Mouse (Mus musculus) hindlimb bud, embryonic 11.5 days (tissue): Measurements from ENCODE around the gene Ccdc65.

Experiments
- DNase-seq: peaks from one replicate; pipeline ENCODE4 v3.0.0-alpha.2; 2012; ENCODE audit warnings: low read depth, low spot score; ENCODE audit errors: extremely low spot score

Ccdc65 gene

DNA sequence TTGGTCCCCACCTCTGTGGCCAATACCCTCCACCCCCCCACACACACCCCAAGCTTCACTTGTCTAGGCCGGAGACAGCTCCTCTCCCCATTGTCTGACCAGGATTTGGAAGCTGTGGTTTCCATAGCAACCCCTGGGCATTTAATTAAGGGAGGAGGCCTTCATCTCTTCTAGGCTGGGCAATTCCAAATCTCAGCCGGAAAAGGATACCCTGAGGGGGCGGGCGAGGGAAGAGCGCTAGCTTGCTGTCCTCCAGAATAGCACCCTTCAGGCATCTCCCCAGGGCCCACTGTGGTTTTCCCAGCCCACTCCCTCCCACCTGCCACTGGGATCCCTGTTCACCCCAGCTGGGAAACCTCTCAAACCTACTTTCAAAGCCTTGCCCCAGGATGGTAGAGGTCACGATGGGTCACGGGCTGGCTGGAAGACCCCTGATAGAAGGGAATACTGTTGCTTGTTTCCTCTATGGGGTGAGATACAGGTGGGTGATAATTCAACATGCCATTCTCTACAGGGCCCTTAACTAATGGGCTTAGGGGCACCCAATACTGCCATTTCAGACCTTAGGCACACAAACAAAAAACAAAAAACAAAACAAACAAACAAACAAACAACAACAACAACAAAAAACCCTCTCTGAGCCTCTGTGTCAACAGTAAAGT, 16.4 kb upstream of the Ccdc65 start:
- no peak for DNase-seq

DNA sequence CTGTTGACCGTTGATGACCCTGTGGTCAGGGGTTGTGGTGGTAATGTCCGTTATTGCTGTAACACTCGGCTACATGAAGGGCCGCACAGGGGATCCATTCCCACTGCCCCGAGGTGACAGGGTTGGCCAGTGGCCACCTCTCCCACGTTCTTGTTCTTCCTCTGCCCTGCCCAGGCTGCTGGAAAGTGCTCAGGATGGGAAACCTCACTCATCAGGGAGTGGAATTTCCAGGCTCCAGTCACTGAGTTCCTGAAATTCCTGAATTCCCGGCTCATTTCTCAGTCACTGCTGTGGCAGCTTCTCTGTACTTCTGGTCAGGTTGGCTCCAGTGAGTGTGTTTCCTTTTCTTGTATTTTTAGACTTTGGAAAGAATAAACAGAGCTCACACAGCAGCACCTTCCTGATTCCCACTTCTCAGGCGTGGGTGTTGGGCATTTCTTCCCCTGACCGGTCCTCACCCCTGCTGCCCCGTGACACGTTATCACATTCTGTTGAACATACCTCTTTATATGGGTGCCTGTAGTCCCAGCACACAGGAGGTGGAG, 15.8 kb upstream of the Ccdc65 start:
- DNase-seq: no peak

DNA sequence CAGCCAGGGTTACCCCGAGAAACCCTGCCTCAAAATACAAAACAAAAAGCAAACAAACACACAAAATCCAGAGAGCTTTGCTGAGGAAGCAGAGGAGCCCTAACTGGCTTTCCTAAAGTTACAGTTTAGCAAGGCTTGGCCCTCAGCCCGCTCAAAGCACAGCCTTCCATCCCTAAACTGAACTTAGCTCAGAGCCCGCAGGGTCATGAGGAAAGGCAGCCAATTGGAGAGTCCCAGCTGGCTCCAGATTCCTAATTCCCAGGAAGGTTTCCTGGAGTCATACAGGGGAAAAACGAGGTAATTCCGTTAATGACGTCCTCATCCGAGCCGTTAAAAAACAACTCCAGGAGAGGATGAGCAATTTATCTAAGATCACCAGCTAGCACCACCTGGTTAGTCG, 12.3 kb upstream of the Ccdc65 start:
- no peak for DNase-seq

DNA sequence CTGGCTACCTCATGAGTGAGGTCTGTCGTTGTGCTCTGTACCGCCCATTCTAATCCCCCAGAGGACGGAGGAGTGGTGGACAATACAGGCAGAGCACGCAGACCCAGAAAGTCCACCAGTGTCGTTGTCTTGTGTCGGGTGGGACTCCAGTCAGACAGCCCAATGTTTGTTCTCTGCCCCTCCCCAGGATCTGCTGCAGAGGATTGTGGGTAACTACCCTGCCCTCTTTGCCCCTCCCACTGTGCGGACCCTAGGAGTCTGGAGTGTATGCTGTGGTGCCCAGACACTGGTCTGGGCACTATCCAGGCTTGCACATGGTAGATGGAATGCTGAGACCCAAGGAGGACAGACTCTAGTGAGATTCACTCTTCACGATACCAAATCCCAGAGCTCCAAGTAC, 11.8 kb upstream of the Ccdc65 start:
- DNase-seq: no peak

DNA sequence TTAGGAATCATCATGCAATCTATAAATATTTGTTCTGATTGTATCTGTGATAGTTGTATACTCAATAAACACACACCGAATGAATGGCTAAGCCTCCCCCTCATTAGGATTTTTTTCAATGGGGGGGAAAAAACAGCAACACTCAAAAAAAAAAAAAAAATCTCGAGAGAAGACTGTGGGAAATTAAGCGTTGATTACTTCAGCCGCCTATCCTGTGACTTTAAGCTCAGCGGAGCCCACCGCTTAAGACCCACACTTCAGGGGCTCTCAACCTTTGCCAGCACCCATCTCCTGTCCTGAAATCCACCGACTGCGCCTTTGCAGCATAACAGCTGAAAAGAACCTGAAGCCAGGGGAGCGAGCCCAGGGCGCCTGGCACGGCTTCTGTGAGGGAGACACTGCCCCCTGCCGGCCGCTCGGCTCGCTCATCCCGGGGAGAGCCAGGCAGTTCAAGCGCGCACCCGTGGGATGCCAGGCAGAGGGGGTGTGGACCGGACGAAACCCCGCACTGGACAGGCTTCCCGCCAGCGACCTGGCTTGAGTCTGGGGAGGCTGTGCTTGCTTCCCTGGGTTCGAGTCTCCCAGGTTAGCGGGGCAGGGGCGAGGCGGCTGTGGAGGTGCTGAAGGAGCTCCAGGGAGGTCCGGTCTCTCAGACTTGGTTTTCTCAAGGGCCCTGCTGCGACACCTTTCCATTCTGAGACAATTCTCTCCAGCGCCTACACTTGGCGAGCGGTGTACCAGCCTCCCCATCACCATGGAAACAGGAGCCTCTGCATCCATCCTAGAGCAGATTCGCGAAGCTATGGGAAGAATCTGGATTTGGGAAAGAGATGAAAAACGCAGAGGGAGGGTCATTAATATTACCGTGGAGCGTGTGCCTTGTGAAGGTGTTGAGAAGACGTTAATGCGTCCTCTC, 8.6 kb upstream of the Ccdc65 start:
- no peak for DNase-seq

DNA sequence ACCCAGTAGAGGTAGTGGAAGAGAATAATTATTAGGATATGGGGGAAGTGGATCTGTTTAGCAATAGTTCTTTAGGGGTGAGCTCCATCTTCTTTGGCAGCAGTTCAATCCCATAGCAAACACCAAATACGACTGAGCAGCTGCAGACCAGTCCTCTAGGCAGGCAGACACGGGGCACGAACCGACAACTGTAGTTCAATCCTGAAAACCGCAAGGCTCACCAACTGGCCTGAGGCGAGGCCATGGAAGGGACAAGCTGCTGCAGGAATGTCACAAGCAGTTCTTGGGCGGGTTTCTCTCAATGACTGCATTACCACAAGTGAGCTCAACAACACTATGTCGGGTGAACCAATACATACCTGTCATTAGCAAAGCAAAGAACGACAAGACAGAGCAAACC, 3.7 kb upstream of the Ccdc65 start:
- DNase-seq: no peak

DNA sequence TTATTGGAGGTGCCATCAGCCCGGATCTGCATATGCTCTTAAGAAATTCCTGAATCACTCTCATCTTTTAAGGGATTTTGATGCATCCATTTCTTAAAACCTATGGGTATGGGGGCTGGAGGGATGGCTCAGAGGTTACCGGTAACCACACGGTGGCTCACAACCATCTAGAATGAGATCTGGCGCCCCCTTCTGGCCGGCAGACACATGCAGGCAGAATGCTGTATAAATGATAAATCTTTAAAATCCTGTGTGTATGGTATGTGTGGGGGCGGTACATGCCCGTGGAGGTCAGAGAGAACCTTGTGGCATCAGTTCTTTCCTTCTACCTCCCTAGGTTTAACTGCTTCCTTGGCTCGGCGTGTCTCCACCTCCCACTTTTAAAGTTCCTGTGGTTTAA, 2.4 kb downstream of the Ccdc65 start:
- DNase-seq: no peak

DNA sequence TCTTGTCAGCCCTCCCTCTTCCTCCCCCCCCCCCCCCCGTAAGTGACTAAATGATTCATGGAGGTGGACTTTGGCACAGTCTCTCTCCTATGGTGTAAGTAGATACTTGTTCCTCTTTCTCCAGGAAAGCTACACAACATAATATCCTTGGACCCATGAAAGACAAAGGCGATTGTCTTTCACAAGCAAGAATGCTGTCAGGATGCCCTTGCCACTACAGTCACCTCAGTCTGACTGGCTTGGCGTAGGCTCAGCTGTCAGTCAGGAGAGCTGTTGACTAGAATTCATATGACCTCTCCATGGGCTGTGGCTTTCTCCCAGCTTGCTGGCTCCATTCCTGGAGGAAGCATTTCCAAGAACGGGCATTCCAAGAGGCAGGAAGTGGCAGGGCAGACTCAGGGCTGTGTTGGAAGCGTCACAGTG, 6.2 kb downstream of the Ccdc65 start:
- DNase-seq: no peak

DNA sequence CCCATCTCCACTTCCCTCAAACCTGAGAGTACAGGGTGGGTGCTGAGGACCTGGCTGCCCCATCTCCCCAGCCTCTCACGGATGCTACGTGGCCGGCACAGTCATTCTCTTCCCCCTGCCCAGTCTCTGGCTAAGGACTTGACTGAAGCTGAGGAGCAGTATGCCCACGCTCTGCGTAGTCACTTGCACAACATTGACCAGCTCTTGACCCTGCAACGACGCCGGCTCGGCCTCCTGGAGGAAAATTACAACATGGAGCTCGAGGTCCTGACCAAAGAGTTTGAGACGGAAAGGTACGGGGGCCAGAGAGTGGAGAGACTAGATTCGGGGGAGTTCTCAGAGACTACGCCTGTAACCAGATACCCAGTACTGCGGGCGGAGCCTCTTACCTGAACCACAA, 9.3 kb downstream of the Ccdc65 start:
- DNase-seq: no peak

DNA sequence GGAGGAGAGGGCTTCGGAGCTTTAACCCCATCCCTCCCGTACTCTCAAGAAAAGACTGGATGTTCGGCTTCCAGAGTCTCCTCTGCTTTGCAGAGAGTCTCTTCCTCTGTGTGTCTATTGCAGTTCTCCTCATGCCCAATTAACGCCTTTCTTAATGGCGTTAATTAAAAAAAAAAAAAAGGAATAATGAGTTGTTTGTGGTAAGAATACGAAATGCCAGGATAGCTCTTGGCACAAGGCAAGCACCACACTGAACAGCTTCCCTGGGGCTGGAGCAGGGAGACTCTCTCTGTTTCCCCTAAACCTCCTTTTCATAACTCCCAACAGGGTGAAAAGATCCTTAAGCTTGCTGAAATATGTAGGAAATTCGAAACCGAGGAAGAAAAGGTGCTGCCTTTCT, 14.2 kb downstream of the Ccdc65 start:
- DNase-seq: no peak

DNA sequence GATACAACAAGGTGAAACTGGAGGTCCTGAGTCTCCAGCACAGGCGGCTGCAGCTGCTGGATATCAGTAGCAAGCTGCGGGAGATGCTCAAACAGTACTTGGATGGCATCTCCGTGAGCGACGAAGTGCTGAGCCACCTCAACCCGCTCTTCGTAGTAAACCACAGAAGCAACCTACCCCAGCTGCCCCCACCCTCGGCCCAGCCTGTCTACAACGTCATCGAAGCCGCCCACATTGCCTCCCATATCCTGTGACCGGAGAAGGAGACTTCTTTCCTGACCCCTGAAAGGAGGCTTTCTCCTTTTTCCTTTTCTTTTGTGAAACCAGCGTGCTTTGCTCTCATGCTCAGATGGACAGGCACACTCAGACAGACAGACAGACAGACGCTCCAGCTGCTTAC, 14.8 kb downstream of the Ccdc65 start:
- DNase-seq: no peak

DNA sequence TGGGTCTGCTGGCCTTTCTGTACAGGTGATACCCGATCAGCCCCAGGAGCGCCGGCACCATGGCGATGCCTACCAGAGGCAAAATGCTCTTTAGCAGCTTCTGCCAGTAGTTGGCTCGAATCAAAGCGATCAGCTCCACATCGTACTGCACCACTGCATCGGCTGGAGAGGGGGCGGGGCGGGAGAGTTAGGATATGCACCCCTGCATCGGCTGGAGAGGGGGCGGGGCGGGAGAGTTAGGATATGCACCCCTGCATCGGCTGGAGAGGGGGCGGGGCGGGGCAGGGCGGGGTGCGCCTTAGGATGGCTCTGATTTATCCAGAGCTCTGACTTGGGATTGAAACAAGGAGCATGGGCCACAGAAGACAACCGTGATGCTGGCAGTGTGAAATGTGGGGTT, 16.4 kb downstream of the Ccdc65 start:
- no peak for DNase-seq

DNA sequence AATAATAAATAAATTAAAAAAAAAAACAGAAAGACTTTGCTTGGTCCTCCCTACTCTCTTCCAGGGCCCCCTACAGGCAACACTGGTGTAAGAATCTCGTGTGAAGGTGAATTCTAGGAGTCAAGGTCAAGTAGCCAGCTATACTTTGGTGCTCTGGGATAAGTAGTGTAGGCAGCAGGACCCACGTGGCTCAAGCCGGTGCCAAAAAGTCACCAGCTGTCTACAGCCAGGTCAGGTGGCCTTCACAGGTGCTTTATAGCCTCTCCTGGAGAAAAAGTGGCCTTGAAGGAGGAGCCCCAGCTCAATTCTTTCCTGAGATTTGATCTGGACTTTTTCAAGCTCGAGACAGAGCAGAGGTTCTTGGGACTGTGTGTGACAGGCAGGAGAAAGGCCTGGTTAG, 18.1 kb downstream of the Ccdc65 start:
- DNase-seq: no peak

DNA sequence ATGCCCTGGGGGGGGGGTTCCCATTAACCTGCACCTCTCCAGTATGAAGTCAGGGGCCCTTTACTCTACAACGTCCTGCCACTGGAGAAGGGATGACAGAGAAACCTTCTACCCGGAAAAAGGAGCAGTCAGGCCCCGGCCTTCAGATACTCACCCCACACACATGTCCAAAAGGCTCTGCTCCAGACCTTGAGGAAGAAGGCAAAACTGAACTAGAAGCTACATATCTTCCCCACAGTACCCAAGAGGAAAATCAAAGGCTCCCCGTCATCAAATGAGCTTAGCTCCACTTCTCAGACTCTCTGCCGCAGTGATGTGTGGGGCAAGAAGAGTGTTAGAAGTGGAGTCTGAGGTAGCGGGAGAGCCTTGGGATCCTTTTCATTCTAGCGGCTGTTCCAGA, 18.7 kb downstream of the Ccdc65 start:
- DNase-seq: no peak

DNA sequence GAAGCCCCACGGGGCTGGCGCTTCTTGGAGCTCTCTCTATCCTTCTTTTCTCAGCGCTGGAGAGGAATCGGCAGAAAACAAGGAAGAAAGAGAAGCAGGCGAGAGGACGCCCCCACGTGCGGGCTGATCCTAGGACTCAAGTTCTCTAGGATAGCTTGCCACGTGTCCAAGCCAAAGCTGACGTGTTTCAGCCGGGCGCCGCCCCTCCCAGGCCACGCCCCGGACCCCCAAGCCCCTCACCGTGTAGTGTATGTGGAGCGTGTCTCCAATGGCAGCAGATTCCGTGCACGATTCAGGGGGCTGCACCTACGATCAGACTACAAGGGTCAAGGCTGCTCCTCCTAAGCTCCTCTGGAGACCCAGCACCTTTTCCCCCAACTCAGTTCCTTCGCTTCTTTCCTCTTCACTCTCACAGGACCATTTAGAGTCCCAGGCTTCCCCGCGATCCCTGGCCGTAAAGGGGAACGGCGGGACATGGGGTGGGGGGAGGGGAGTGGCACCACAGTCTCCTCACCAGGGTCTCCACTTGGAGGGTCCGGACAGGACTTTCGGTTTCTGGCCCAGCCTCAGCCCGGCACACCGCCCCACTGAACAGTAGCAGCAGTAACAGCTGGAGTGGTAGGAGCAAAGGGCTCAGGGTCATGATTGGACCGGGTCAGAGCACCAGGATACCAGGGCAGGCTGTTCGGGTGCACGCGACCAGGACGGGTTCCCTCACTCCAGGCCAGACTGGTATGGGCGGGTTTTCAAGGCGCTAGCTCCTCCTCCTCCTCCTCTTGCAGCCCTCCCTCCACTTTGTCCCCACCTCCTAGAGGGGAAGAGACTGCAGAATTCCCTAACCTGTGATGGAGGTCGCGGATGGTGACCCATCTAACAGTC, 19.7 kb downstream of the Ccdc65 start, which contains the start of gene Fkbp11:
Fkbp11 (minus strand) TSS at position 756 of the 879 bp plus-strand sequence.
- DNase-seq: no peak

DNA sequence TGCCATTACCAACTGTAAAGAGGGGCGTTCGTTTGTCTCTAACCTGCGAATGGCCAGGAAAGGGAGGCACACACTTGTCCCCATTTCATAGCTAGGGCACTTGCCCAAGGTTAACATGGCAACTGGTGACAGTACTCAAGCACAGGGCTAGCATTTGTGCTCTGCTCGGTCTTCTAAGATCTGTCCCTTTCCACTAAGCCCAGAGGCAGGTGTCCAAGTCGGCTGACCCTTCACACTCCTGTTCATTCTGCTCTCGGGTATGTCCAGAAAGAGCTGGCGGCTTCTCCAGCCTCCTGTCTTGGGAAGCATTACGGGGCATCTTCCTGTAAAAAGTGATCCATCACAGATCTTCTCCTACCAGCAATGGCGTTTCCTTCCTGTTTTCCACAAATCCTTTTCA, 20.4 kb downstream of the Ccdc65 start:
- DNase-seq: no peak

DNA sequence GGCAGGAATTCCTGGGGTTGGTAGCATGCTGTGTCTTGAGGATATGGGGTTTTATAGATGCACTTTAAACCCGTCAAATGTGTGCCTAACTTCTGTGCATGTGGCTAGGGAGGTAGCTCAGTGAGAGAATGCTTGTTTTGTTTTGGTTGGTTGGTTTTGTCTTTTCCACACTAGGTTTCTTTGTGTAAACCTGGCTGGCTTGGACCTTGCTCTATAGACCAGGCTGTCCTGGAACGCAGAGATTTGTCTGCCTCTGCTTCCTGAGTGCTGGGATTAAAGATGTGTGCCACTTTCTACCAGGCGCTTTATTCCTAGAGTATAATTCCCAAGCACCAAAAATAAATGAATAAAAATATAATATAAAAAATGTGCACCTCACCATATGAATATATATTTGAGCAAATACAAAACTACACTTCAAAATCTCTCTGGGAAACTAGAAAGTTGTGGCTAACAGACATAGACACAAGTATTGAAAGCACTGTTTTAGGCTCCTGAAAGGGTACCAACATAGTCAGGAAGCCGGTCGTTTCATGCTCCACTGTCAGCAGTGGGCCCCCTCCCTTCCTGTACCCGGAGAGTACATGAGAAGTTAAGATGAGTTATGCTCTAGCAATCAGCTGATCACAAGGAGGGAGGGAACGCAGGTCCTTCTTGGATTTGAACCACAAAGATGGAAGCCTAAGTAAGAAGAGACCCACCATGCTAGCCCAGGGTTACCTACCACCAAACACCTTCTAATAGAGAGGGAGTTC, 22.0 kb downstream of the Ccdc65 start:
- no peak for DNase-seq

DNA sequence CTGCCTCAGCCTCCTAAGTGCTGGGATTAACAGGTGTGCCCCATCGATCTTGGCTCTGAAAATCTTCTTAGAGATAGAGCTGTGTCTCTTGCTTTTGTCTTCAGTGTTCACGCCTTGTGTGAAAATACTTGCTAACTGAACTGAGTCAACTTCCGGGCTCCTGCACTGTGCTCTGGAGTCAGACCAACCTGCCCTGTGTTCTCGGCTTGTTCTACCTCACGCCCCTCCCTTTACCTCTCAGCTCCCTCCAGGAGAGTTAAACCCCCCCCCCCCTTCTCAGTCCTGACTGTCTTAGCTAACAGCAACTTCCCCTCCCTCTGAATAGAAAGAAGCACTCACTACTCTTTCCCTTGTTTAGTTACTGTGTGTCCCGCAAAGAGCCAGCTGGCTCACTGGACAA, 22.8 kb downstream of the Ccdc65 start:
- no peak for DNase-seq

DNA sequence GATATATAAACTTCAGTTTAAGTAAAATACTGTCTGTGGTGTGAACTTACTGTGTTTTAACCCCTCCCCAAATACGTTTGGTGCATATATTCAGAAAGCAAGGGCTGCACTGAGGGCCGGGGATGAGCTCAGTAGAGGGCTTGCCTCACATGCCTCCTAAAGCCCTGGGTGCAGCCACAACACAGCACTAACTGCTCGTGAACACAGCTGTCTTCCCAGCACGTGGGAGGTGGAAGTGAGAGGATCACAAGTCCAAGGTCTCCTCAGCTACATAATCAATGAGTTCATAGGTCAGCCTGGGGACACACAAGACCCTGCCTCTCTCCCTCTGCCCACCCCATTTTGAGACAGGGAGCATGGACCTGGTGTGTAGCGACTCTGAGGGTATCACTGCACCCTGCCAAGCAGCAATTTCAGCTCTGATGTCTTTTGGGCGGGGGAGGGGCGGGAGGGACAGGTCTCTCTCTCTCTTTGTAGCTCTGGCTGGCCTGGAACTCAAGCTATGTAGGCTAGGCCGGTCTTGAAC, 24.1 kb downstream of the Ccdc65 start:
- DNase-seq: no peak

DNA sequence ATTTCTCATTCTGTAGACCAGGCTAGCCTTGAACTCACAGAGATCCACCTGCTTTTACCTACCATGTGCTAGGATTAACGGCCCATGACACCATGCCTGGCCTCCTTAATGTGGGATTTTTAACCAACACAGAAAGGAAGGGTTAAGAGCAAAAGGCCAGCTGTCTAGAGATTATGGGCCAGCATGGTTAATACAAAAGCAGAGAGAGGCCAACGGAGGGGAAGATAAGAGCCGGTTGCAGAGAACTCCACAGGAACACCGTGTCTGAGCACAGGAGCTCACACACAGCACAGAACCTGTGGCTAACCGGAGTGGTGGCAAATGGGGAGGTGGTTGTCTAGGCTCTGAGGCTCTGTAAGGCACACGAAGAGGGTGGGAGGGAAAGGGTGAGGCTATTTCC, 25.4 kb downstream of the Ccdc65 start:
- no peak for DNase-seq
